Mouse (Mus musculus) adrenal gland, adult (tissue): ENCODE data around the gene St7l.
"Not testable (repeated sequence)": the region's sequence is repeated elsewhere in the genome, so short reads cannot be mapped to it uniquely, and the experiment has no call there.

Experiments
- DNase-seq, 2 experiments: peaks; one replicate each; pipeline ENCODE4 v3.0.0; 2022 to 2023; ENCODE audit warnings: low spot score in 1 of 2; ENCODE audit not compliant: inconsistent age in 2 of 2

The St7l gene

DNA sequence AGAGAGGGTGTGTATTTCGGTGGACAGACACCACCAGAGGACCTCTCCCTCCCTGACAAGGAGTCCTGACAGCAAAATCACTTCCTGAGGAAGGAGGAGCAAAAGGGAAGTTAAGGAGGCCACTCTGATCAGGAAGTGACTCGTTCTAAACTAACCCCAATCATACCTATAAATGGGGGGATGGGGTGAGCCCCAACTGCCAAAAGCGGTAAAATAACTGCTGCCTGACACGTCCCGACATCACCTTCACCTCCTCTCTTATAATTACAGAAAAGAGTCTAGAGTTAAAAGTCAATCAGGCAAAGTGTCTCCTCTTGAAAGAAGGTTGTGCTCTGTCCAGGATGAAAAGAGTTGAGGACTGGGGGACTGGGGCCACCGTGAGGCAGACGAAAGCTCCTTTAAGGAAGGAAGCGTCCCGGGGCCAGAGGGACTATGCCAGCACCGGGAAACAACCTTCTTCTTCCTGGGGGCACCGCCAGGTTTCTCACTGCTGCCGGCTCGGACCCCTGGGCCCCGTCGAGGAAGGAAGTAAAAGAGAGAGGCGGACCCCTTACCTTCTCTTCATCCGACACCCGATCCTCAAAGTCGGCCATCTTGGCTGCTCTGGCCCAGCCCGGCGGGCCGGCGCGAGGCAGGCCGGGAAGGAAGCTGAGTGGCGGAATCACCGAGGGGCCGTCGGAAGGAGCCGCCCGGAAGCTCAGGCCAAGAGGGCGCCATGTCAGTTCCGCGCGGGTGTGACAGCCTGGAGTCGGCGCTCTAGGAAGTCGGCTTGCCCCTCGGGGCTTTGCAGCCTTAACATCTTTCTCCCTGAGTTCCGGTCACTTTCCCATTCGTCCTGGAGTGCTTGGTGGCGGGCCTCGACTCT, at the start of gene St7l, which contains the start of gene Capza1:
Gene St7l (plus strand): TSS at position 220 of the 865 bp plus-strand sequence.
Gene Capza1 (minus strand): TSS at position 720 of the 865 bp plus-strand sequence.
- peak; percentile 93 to 97 for DNase-seq

DNA sequence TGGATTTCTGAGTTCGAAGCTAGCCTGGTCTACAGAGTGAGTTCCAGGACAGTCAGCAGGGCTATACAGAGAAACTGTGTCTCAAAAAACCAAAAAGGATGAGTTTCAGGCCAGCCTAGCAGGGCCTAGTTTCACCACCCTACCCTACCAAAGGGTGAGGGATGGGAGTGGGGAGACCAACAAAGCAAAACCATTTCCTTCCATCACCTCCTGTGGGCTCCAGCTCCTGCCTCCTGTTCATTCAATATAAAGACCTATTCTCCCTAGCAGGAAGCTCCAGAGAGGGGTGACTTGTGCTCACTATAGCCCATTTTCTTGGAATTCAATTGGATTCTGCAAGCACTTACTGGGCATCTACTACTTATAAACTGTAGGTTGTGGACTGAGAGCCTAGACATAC, 49.1 kb upstream of the St7l start:
- no peak for DNase-seq

- no peak for DNase-seq
Observed at GRCm38 (mm10) chr3:104815346-104815745, 48.5 kb upstream of the St7l start.

DNA sequence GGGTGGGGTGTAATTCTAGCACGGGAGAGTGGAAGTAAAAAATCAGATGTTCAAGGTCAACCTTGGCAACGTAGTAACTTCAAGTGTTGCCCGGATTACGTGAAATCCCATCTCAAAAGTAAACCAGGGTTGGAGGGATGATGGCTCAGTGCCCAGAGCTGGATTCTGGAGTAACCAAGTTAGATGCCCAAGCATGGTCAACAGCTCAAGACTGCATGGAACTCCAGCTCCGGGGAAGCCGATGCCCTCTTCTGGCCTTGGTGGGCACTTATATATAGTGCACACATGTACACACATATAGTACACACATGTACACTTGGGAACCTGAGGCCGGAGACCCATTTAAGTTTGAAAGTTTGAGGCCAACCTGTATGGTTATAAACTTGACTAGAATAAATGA, 47.7 kb upstream of the St7l start:
- DNase-seq, result no peak

DNA sequence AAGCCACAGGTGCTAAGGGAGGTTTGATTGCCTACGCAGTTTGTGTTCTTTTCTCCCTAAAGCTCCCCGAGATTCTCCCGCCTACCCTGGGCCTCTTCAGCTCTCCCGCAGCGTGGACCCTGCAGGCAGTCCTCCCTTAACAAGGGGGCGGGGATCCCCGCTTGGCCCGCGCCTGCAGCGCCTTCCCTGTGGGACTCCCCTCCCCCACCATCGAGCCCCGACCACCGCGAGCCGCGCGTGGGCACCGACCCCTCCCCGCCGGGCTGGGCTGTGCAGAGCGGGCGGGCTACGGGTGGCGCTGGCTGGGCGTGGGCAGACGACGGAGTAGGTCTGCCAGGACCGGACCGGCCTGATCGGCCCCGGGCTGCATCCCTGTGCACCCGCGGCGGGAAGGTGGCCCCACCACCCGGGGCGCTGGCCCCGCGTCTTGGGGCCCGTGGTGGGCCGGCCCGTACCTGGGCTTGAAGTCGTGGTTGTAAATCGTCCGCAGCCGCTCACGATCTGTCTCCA, 46.3 kb upstream of the St7l start:
- peak; percentile 71 to 90 for DNase-seq

GRCm38 (mm10) chr3:104817991-104818748, 45.6 kb upstream of the St7l start, which contains the start of gene Mov10:
Gene Mov10, minus strand, starts transcription at chr3:104818563.
- DNase-seq, result peak; percentile 74 to 91

DNA sequence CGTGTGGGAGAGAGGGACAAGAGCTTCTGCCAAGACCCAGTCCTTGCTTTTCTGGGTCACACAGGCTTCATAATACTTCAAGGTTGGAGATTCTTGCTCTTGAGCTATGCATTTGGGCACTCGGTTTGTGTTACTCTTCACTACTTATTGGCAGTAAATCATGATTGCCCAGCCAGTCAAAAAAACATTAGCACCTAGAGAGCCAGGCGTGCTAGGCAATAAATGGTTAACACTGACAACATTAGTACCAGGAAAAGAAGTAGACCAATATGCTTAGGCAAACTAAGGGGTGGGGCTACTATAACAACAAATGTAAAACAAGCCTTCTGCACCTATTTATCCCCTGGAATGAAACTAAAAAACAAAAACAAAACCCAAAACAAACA, 45.1 kb upstream of the St7l start:
- no peak for DNase-seq

- DNase-seq, result no peak
Observed at GRCm38 (mm10) chr3:104820426-104820825, 43.4 kb upstream of the St7l start.

GRCm38 (mm10) chr3:104822413-104822812, 41.4 kb upstream of the St7l start:
- no peak for DNase-seq

- peak in 1 of 2 experiments; percentile 43 for DNase-seq
Observed at GRCm38 (mm10) chr3:104835797-104836196, 28.0 kb upstream of the St7l start.

- no peak for DNase-seq
Observed at GRCm38 (mm10) chr3:104841049-104841448, 22.8 kb upstream of the St7l start.

GRCm38 (mm10) chr3:104846601-104847000, 17.2 kb upstream of the St7l start:
- no peak for DNase-seq

DNA sequence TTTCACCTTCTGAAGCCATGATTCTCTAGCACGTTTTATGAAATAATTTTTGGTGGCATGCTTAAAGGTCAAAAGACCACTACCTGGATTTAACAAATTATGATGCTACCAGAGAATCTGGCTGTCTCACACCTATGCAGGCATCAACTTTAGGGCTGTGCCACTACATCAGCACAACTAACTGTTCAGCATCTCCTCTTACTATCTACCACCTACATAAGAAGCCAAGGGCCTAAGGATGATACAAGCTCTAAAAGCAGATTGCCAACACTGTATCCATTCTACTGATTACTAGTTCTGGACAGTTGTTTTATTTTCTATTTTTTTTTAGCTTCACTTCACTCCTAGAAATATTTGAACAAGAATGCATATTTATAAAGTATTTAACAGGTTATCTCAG, 9.3 kb upstream of the St7l start:
- no peak for DNase-seq

DNA sequence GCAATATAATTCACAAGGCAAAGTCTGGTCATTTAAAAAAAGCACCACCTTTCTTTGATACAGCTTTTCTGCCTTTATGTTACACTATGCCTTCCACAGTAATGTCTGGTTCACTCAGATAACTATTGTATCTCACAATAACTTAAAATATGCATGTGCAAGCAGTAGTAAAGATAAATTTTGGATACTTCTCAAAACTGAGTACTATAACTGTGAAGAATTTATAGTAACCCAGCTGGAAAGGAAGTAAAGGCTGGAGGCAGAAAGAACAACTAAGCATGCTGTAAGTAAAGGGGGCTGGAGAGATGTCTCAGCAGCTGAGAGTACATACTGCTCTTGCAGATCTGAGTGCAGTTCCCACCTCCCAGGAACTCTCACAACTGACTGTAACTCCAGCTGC, 8.9 kb upstream of the St7l start:
- DNase-seq, result no peak

- DNase-seq, result no peak
Observed at GRCm38 (mm10) chr3:104856106-104856505, 7.7 kb upstream of the St7l start.

- DNase-seq, result no peak
Observed at GRCm38 (mm10) chr3:104858560-104858959, 5.2 kb upstream of the St7l start.

GRCm38 (mm10) chr3:104864651-104865340, 991 bp downstream of the St7l start:
- DNase-seq, result peak; percentile 94 to 98

DNA sequence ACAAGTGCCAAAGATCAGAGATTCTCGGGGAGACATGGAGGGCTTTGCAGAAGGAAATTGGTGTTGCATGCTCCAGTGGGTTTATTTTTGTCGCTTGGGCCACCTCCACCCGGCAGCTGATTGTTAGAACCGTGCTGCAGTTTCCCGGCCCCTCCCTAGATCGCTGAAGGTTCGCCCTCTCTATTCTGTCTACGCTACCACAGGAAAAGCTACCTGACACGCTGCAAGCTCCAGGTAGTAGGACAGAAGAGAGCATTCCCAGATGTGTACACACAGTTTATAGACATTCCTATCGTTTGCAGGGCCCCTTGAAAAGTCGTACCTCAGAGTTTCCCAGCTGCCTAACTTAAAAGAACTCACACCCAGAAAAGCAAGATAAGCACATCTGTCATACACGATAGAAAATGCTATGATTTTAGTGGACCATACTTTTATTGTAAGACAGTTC, 1.6 kb downstream of the St7l start:
- DNase-seq, result no peak

- DNase-seq, result not testable (repeated sequence)
Observed at GRCm38 (mm10) chr3:104866674-104867073, 2.9 kb downstream of the St7l start.

GRCm38 (mm10) chr3:104869611-104870010, 5.8 kb downstream of the St7l start:
- DNase-seq, result no peak

- DNase-seq, result no peak
Observed at GRCm38 (mm10) chr3:104888585-104888984, 24.8 kb downstream of the St7l start.
